Comparison of ENCODE assay signal across 9 mouse cellular contexts in genomic region chr8:79562669-79563068, GRCm38 (mm10).
DNase-seq lines count a peak whose midpoint lies in the region; ATAC-seq and TF ChIP-seq lines count a peak whose summit lies in the region.
"Had no signal": no experiment of that assay in that cellular context is flagged by ENCODE, and none has a peak within 500 bp of the region (broad histone marks: within the 10 kb centered on the region; RNA-seq: fewer than 3 reads in every experiment).

No protein-coding gene starts in this region.

- H3K4me2 ChIP-seq in midbrain, postnatal 0 days (ENCODE audit: low read depth, low read length, poor library complexity, severe bottlenecking) = no peak overlapping the region
- H3K4me2 ChIP-seq in midbrain, embryonic 14.5 days (ENCODE audit: low read length) = no peak overlapping the region
- no peak overlapping the region for H3K4me2 ChIP-seq in heart, embryonic 11.5 days
- H3K4me2 ChIP-seq in stomach, postnatal 0 days (replicated peaks; ENCODE audit: low read depth) = no peak overlapping the region
- no peak overlapping the region for H3K4me2 ChIP-seq in forebrain, embryonic 12.5 days

- no peak for ATAC-seq in midbrain, postnatal 0 days (ENCODE audit: low FRiP score)
- ATAC-seq in midbrain, embryonic 14.5 days (ENCODE audit: low FRiP score, low TSS enrichment) = no peak
- no peak for ATAC-seq in heart, embryonic 11.5 days (replicated peaks; ENCODE audit: insufficient number of reproducible peaks, low FRiP score, low TSS enrichment)
- 0 out of 2 replicates have a peak, but pooled peaks have one; percentile 24 for ATAC-seq in stomach, postnatal 0 days (ENCODE audit: low FRiP score, low TSS enrichment)
- ATAC-seq in forebrain, embryonic 12.5 days (ENCODE audit: low FRiP score) = no peak

- no peaks in the 10 kb centered on the region for H3K9me3 ChIP-seq in midbrain, postnatal 0 days (ENCODE audit: low read length)
- no peaks in the 10 kb centered on the region for H3K9me3 ChIP-seq in midbrain, embryonic 14.5 days (ENCODE audit: control insufficient read depth, low read length)
- no peaks in the 10 kb centered on the region for H3K9me3 ChIP-seq in heart, embryonic 11.5 days (replicated peaks; ENCODE audit: control insufficient read depth, low read length)
- H3K9me3 ChIP-seq in stomach, postnatal 0 days (ENCODE audit: control insufficient read depth, low read length) = no peaks in the 10 kb centered on the region
- H3K9me3 ChIP-seq in forebrain, embryonic 12.5 days = no peaks in the 10 kb centered on the region
- H3K9me3 ChIP-seq: hindbrain, embryonic 15.5 days had no signal

- peak; percentile 34 to 37 for DNase-seq in cerebellum, postnatal 10 days
- no peak for DNase-seq in cerebellum, adult 9-10 months
- DNase-seq in midbrain, postnatal 0 days (ENCODE audit: low spot score) = peak; percentile 19
- no peak for DNase-seq in midbrain, embryonic 14.5 days
- DNase-seq in stomach, postnatal 0 days (ENCODE audit: low spot score) = no peak
- no peak for DNase-seq in spleen, adult 18-20 months

- no peak overlapping the region for H3K27ac ChIP-seq in midbrain, postnatal 0 days (ENCODE audit: low read depth, low read length)
- no peak overlapping the region for H3K27ac ChIP-seq in midbrain, embryonic 14.5 days (replicated peaks; ENCODE audit: low read depth, low read length)
- H3K27ac ChIP-seq in heart, embryonic 11.5 days (ENCODE audit: low read depth, low read length) = peak overlapping the region; percentile 85
- no peak overlapping the region for H3K27ac ChIP-seq in stomach, postnatal 0 days (replicated peaks)
- H3K27ac ChIP-seq in forebrain, embryonic 12.5 days = no peak overlapping the region

- peak; percentile 32 for TF ChIP-seq CTCF in midbrain, postnatal 0 days (IDR thresholded peaks at IDR 0.05)
- TF ChIP-seq CTCF in stomach, postnatal 0 days (IDR thresholded peaks at IDR 0.05; ENCODE audit: low read depth) = peak; percentile 61

- H3K9ac ChIP-seq in midbrain, postnatal 0 days (replicated peaks; ENCODE audit: low read length, poor library complexity, severe bottlenecking) = no peak overlapping the region
- H3K9ac ChIP-seq in midbrain, embryonic 14.5 days (replicated peaks; ENCODE audit: low read length) = no peak overlapping the region
- no peak overlapping the region for H3K9ac ChIP-seq in heart, embryonic 11.5 days (ENCODE audit: low read depth, low read length)
- H3K9ac ChIP-seq in stomach, postnatal 0 days (ENCODE audit: low read length) = no peak overlapping the region
- no peak overlapping the region for H3K9ac ChIP-seq in forebrain, embryonic 12.5 days
- H3K9ac ChIP-seq: hindbrain, embryonic 15.5 days had no signal

- H3K4me1 ChIP-seq in midbrain, postnatal 0 days (ENCODE audit: insufficient read depth, low read length) = no peaks in the 10 kb centered on the region
- H3K4me1 ChIP-seq in midbrain, embryonic 14.5 days (ENCODE audit: control insufficient read depth, insufficient read depth, low read length) = no peaks in the 10 kb centered on the region
- peaks cover 5% of the 10 kb centered on the region; the same call in 1 of the 2 replicates for H3K4me1 ChIP-seq in heart, embryonic 11.5 days (ENCODE audit: control insufficient read depth, insufficient read depth, low read length)
- no peaks in the 10 kb centered on the region for H3K4me1 ChIP-seq in stomach, postnatal 0 days (replicated peaks; ENCODE audit: control insufficient read depth, insufficient read depth)
- H3K4me1 ChIP-seq in forebrain, embryonic 12.5 days = peaks cover 4% of the 10 kb centered on the region; the same call in 1 of the 2 replicates

- H3K36me3 ChIP-seq in midbrain, postnatal 0 days (ENCODE audit: insufficient read depth, low read length) = no peaks in the 10 kb centered on the region
- H3K36me3 ChIP-seq in midbrain, embryonic 14.5 days (ENCODE audit: control insufficient read depth, insufficient read depth, low read length) = no peaks in the 10 kb centered on the region
- no peaks in the 10 kb centered on the region for H3K36me3 ChIP-seq in heart, embryonic 11.5 days (ENCODE audit: control insufficient read depth, insufficient read depth, low read length)
- no peaks in the 10 kb centered on the region for H3K36me3 ChIP-seq in stomach, postnatal 0 days (ENCODE audit: control insufficient read depth, insufficient read depth, low read length)
- no peaks in the 10 kb centered on the region for H3K36me3 ChIP-seq in forebrain, embryonic 12.5 days (replicated peaks)
- H3K36me3 ChIP-seq: hindbrain, embryonic 15.5 days had no signal

- no peak overlapping the region for H3K4me3 ChIP-seq in midbrain, postnatal 0 days (ENCODE audit: low read depth, low read length)
- no peak overlapping the region for H3K4me3 ChIP-seq in midbrain, embryonic 14.5 days (replicated peaks; ENCODE audit: low read depth, low read length)
- H3K4me3 ChIP-seq in heart, embryonic 11.5 days (ENCODE audit: low read depth, low read length) = no peak overlapping the region
- no peak overlapping the region for H3K4me3 ChIP-seq in stomach, postnatal 0 days (ENCODE audit: low read depth, low read length)
- H3K4me3 ChIP-seq in forebrain, embryonic 12.5 days (replicated peaks) = no peak overlapping the region
- H3K4me3 ChIP-seq: hindbrain, embryonic 15.5 days had no signal

- TF ChIP-seq EP300 in stomach, postnatal 0 days (optimal IDR thresholded peaks at IDR 0.05) = no peak

- H3K27me3 ChIP-seq in midbrain, postnatal 0 days (ENCODE audit: insufficient read depth, low read length) = no peaks in the 10 kb centered on the region
- no peaks in the 10 kb centered on the region for H3K27me3 ChIP-seq in midbrain, embryonic 14.5 days (ENCODE audit: control insufficient read depth, insufficient read depth, low read length)
- no peaks in the 10 kb centered on the region for H3K27me3 ChIP-seq in heart, embryonic 11.5 days (ENCODE audit: control insufficient read depth, insufficient read depth, low read length)
- no peaks in the 10 kb centered on the region for H3K27me3 ChIP-seq in stomach, postnatal 0 days (ENCODE audit: control insufficient read depth, insufficient read depth, low read length)
- no peaks in the 10 kb centered on the region for H3K27me3 ChIP-seq in forebrain, embryonic 12.5 days
- H3K27me3 ChIP-seq: hindbrain, embryonic 15.5 days had no signal

- WGBS in midbrain, postnatal 0 days = 82% methylated on average over 8 of the region's 8 CpGs
- WGBS in midbrain, embryonic 14.5 days = 81% methylated on average over 8 of the region's 8 CpGs
- WGBS in heart, embryonic 11.5 days (ENCODE audit: insufficient replicate concordance) = 67% methylated on average over 8 of the region's 8 CpGs
- 75% methylated on average over 8 of the region's 8 CpGs for WGBS in stomach, postnatal 0 days
- 78% methylated on average over 8 of the region's 8 CpGs for WGBS in forebrain, embryonic 12.5 days

Comparison
In these comparisons a context has a peak if more than half of its experiments do, and no peak if none do; other contexts are left out.
1. DNase-seq: peak in cerebellum, postnatal 10 days (2 of 2) and midbrain, postnatal 0 days (single experiment); none in cerebellum, adult 9-10 months (single experiment), midbrain, embryonic 14.5 days (single experiment), stomach, postnatal 0 days (single experiment) and spleen, adult 18-20 months (0 of 2).